In the genomic region with DNA sequence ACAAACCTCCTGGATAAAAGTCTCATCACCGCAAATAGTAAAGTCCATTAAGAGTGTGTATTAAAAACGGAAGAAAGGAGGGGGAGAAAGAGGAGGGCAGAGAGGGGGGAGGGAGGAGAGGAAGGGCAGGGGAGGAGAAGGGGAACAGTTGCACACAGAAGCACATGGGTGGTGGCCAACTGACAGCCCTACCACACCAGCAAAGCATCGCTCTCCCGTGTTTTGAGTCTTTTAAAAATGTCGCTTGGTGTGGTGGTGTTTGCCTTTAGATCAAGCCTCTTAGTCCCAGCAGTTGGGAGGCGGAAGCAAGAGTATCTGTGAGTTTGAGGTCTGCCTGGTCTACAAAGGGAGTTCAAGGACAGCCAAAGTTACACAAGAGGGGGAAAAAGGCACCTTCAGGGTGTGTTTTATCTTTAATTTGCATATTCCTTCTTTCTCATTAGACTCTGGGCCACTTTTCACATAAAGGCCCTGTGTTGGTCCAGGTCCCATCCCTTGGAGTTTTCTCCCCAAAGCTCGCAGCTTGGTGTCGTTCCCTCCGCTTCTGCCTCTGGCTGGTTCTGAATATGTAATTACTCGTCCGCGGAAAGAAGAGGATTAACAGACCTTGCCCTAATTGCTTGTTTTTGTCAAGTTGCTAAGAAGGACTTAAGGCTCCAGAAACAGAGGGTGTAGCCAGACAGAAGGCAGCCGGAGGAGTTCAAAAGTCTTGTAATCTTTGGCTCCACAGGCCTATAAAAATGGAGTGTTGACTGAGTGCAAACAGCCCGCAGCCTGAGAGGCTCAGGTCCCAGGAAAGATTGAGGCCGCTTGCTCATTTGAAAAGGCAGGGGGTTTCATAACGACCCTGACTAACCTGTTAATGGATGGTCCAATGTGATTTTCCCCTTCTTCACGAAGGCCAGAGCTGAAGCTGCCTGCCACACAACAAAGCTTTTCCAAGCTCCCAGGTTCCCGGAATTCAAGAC, we compare ENCODE assay signal across 9 mouse cellular contexts. TPM values are rescaled to one million over a fixed set of nuclear protein-coding genes. Genes with fewer than 3 reads are reported as not detected.
DNase-seq lines count a peak whose midpoint lies in the region; ATAC-seq and TF ChIP-seq lines count a peak whose summit lies in the region.
"Had no signal": no experiment of that assay in that cellular context is flagged by ENCODE, and none has a peak within 500 bp of the region (broad histone marks: within the 10 kb centered on the region; RNA-seq: fewer than 3 reads in every experiment).

No protein-coding gene starts in this region.

- WGBS in intestine, embryonic 15.5 days = 36% methylated on average over 18 of the region's 18 CpGs
- WGBS in intestine, postnatal 0 days = 37% methylated on average over 18 of the region's 18 CpGs
- WGBS in heart, embryonic 14.5 days = 42% methylated on average over 18 of the region's 18 CpGs
- 21% methylated on average over 18 of the region's 18 CpGs for WGBS in limb, embryonic 14.5 days
- 21% methylated on average over 18 of the region's 18 CpGs for WGBS in neural tube, embryonic 12.5 days

- H3K4me1 ChIP-seq in intestine, embryonic 15.5 days (replicated peaks) = peaks cover 11% of the 10 kb centered on the region; the same call in 1 of the 2 replicates
- peaks cover 4% of the 10 kb centered on the region; the same call in 1 of the 2 replicates for H3K4me1 ChIP-seq in intestine, postnatal 0 days (replicated peaks; ENCODE audit: control insufficient read depth, insufficient read depth, low read length)
- peaks cover 10 to 25% of the 10 kb centered on the region in 2 experiments for H3K4me1 ChIP-seq in heart, embryonic 14.5 days (ENCODE audit: control insufficient read depth in 2 of 2, insufficient read depth in 2 of 2, low read length in 2 of 2)
- peaks cover 11% of the 10 kb centered on the region for H3K4me1 ChIP-seq in limb, embryonic 14.5 days (ENCODE audit: control insufficient read depth, insufficient read depth, low read length)
- peaks cover 15% of the 10 kb centered on the region for H3K4me1 ChIP-seq in neural tube, embryonic 12.5 days

- peak; percentile 65 for ATAC-seq in intestine, embryonic 15.5 days
- no peak for ATAC-seq in intestine, postnatal 0 days
- ATAC-seq in heart, embryonic 14.5 days (ENCODE audit: insufficient number of reproducible peaks, insufficient read depth, low FRiP score, low read depth) = no peak
- ATAC-seq in limb, embryonic 14.5 days (ENCODE audit: low FRiP score, low read depth) = peak; percentile 76
- ATAC-seq in neural tube, embryonic 12.5 days (ENCODE audit: low FRiP score, low read depth) = no peak

- no peak overlapping the region for H3K4me2 ChIP-seq in intestine, embryonic 15.5 days (replicated peaks)
- no peak overlapping the region for H3K4me2 ChIP-seq in intestine, postnatal 0 days (replicated peaks; ENCODE audit: low read depth)
- H3K4me2 ChIP-seq in heart, embryonic 14.5 days (ENCODE audit: low read length) = 0 out of 2 replicates have a peak overlapping the region, but pooled peaks have one; percentile 3
- H3K4me2 ChIP-seq in limb, embryonic 14.5 days (replicated peaks; ENCODE audit: low read depth, low read length, severe bottlenecking) = peak overlapping the region; percentile 20
- H3K4me2 ChIP-seq in neural tube, embryonic 12.5 days (replicated peaks) = peak overlapping the region; percentile 36
- H3K4me2 ChIP-seq: limb, embryonic 15.5 days had no signal

- no peak for DNase-seq in limb, embryonic 14.5 days (ENCODE audit: low spot score)
- no peak for DNase-seq in c-Kit-positive CD71-positive TER-119-positive erythroid progenitor cells, embryonic 14.5 days (ENCODE audit: low spot score)
- DNase-seq in spleen, postnatal 10 days (ENCODE audit: low spot score in 2 of 2) = no peak
- no peak for DNase-seq in frontal cortex, postnatal 10 days (ENCODE audit: low spot score in 2 of 2)

- no peak overlapping the region; the same call in 1 of the 2 replicates for H3K27ac ChIP-seq in intestine, embryonic 15.5 days
- H3K27ac ChIP-seq in intestine, postnatal 0 days (ENCODE audit: low read depth, low read length) = no peak overlapping the region
- no peak overlapping the region for H3K27ac ChIP-seq in heart, embryonic 14.5 days (replicated peaks in 1 of 2; ENCODE audit: control insufficient read depth in 1 of 2, insufficient read depth in 1 of 2, low read depth in 2 of 2, low read length in 2 of 2)
- H3K27ac ChIP-seq in limb, embryonic 14.5 days (replicated peaks; ENCODE audit: low read depth, low read length) = no peak overlapping the region
- H3K27ac ChIP-seq in neural tube, embryonic 12.5 days = no peak overlapping the region
- H3K27ac ChIP-seq: limb, embryonic 15.5 days had no signal

- H3K4me3 ChIP-seq in intestine, embryonic 15.5 days (replicated peaks) = no peak overlapping the region
- H3K4me3 ChIP-seq in intestine, postnatal 0 days (ENCODE audit: low read depth, low read length) = no peak overlapping the region
- H3K4me3 ChIP-seq in heart, embryonic 14.5 days (ENCODE audit: control insufficient read depth in 1 of 2, insufficient read depth in 1 of 2, low read depth in 1 of 2, low read length in 2 of 2) = no peak overlapping the region
- no peak overlapping the region for H3K4me3 ChIP-seq in limb, embryonic 14.5 days (replicated peaks; ENCODE audit: low read length)
- H3K4me3 ChIP-seq in neural tube, embryonic 12.5 days = no peak overlapping the region
- H3K4me3 ChIP-seq: limb, embryonic 15.5 days had no signal

- no peak for TF ChIP-seq POLR2A in limb, embryonic 14.5 days (IDR thresholded peaks at IDR 0.05; ENCODE audit: borderline replicate concordance, extremely low read depth, insufficient read depth, insufficient read length)

- TF ChIP-seq CTCF in intestine, postnatal 0 days (IDR thresholded peaks at IDR 0.05; ENCODE audit: low read depth) = no peak

- H3K36me3 ChIP-seq in intestine, embryonic 15.5 days = no peaks in the 10 kb centered on the region
- H3K36me3 ChIP-seq in intestine, postnatal 0 days (ENCODE audit: control insufficient read depth, insufficient read depth) = no peaks in the 10 kb centered on the region
- no peaks in the 10 kb centered on the region for H3K36me3 ChIP-seq in heart, embryonic 14.5 days (ENCODE audit: control insufficient read depth, insufficient read depth, low read length)
- no peaks in the 10 kb centered on the region for H3K36me3 ChIP-seq in limb, embryonic 14.5 days (ENCODE audit: control insufficient read depth, insufficient read depth, low read length)
- no peaks in the 10 kb centered on the region for H3K36me3 ChIP-seq in neural tube, embryonic 12.5 days
- H3K36me3 ChIP-seq: limb, embryonic 15.5 days had no signal

- H3K9me3 ChIP-seq in intestine, embryonic 15.5 days = no peaks in the 10 kb centered on the region
- no peaks in the 10 kb centered on the region for H3K9me3 ChIP-seq in intestine, postnatal 0 days (ENCODE audit: control insufficient read depth)
- no peaks in the 10 kb centered on the region for H3K9me3 ChIP-seq in heart, embryonic 14.5 days (ENCODE audit: control insufficient read depth, low read length)
- H3K9me3 ChIP-seq in limb, embryonic 14.5 days (ENCODE audit: control insufficient read depth, low read length) = no peaks in the 10 kb centered on the region
- H3K9me3 ChIP-seq in neural tube, embryonic 12.5 days = no peaks in the 10 kb centered on the region
- H3K9me3 ChIP-seq: limb, embryonic 15.5 days had no signal

- no peak overlapping the region for H3K9ac ChIP-seq in intestine, embryonic 15.5 days
- no peak overlapping the region for H3K9ac ChIP-seq in intestine, postnatal 0 days (ENCODE audit: low read depth, low read length)
- no peak overlapping the region; the same call in 1 of the 2 replicates for H3K9ac ChIP-seq in heart, embryonic 14.5 days (ENCODE audit: low read length)
- no peak overlapping the region for H3K9ac ChIP-seq in limb, embryonic 14.5 days (ENCODE audit: low read depth, low read length, severe bottlenecking)
- no peak overlapping the region for H3K9ac ChIP-seq in neural tube, embryonic 12.5 days
- H3K9ac ChIP-seq: limb, embryonic 15.5 days had no signal

- no peaks in the 10 kb centered on the region for H3K27me3 ChIP-seq in intestine, embryonic 15.5 days (replicated peaks)
- no peaks in the 10 kb centered on the region for H3K27me3 ChIP-seq in intestine, postnatal 0 days (replicated peaks; ENCODE audit: control insufficient read depth, insufficient read depth, low read length)
- H3K27me3 ChIP-seq in heart, embryonic 14.5 days (ENCODE audit: control insufficient read depth, insufficient read depth, low read length) = no peaks in the 10 kb centered on the region
- no peaks in the 10 kb centered on the region for H3K27me3 ChIP-seq in limb, embryonic 14.5 days (ENCODE audit: control insufficient read depth, insufficient read depth, low read length)
- H3K27me3 ChIP-seq in neural tube, embryonic 12.5 days (replicated peaks) = no peaks in the 10 kb centered on the region
- H3K27me3 ChIP-seq: limb, embryonic 15.5 days had no signal

RNA-seq across cellular contexts. Expression of gene Dusp6, which starts 35.6 kb away (rescaled TPM):
- 33.5 and 38.1 TPM in 2 replicates for polyA plus RNA-seq in intestine, embryonic 15.5 days (2015; fragmentation: Nextera tagmentation; extraction: Ambion mirVana)
- polyA plus RNA-seq in intestine, postnatal 0 days (2015; fragmentation: Nextera tagmentation; extraction: Ambion mirVana) = 27.9 and 34.6 TPM in 2 replicates
- polyA plus RNA-seq in heart, embryonic 14.5 days (2014; fragmentation: Nextera tagmentation; extraction: Ambion mirVana) = 42.4 and 43.4 TPM in 2 replicates
- 60.2 and 78.3 TPM in 2 replicates for polyA plus RNA-seq in limb, embryonic 14.5 days (2012; rRNA removed)
- polyA plus RNA-seq in limb, embryonic 14.5 days (2014; fragmentation: Nextera tagmentation; extraction: Ambion mirVana) = 64.7 and 67.7 TPM in 2 replicates
- 38.7 and 40.6 TPM in 2 replicates for polyA plus RNA-seq in neural tube, embryonic 12.5 days (2016; fragmentation: Nextera tagmentation; extraction: Ambion mirVana)

Comparison
In these comparisons a context has a peak if more than half of its experiments do, and no peak if none do; other contexts are left out.
1. ATAC-seq: peak in intestine, embryonic 15.5 days (single experiment) and limb, embryonic 14.5 days (single experiment); none in intestine, postnatal 0 days (single experiment), heart, embryonic 14.5 days (single experiment) and neural tube, embryonic 12.5 days (single experiment).
2. H3K4me2 ChIP-seq: peak in heart, embryonic 14.5 days (single experiment), limb, embryonic 14.5 days (single experiment) and neural tube, embryonic 12.5 days (single experiment); none in intestine, embryonic 15.5 days (single experiment) and intestine, postnatal 0 days (single experiment).